Mouse (Mus musculus): ENCODE measurements around the gene Atl3. TPM values are rescaled to one million over a fixed set of nuclear protein-coding genes. Genes with fewer than 3 reads are reported as not detected.

Atl3 gene
- 4.6 and 7.2 TPM in 2 replicates for polyA plus RNA-seq (2016; fragmentation: Nextera tagmentation; extraction: Ambion mirVana)

GRCm38 (mm10) chr19:7493352-7494186 lies at the start of gene Atl3:
Gene Atl3 (plus strand): TSS chr19:7494040.
- Histone ChIP-seq H3K27ac (peak within 1 kb of the TSS; percentile 94), H3K27me3 (ENCODE audit: insufficient read depth, poor library complexity, severe bottlenecking) (no peaks in the 10 kb centered on the region), H3K9me3 (no peaks in the 10 kb centered on the region), H3K4me1 (replicated peaks) (peaks cover 17% of the 10 kb centered on the region), H3K4me3 (peak within 1 kb of the TSS; percentile 65), H3K36me3 (no peaks in the 10 kb centered on the region)
- WGBS = 31% methylated on average over 31 of the region's 31 CpGs
- no peak for DNase-seq (ENCODE audit: low spot score)

DNA sequence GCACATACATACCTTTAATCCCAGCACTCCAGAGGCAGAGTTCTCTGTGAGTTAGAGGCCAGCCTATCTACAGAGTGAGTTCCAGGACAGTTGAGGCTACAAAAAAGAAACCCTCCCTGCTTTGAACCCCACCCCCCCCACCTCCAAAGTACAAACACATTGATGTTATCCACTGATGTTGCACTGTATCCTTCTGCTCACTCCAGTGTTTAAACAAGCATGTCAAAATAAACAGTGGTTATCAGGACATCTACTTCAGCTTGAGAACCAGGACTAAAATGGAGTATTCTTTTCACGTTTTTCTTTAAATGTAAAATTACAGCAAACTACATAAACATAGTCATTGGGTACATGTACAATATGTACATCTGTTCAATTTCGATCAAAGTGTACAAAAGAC lies 48.7 kb upstream of the Atl3 start:
- Histone ChIP-seq H3K27ac (no peak overlapping the region), H3K36me3 (peaks cover 52% of the 10 kb centered on the region), H3K27me3 (ENCODE audit: insufficient read depth, poor library complexity, severe bottlenecking) (no peaks in the 10 kb centered on the region), H3K4me3 (no peak overlapping the region), H3K9me3 (no peaks in the 10 kb centered on the region), H3K4me1 (replicated peaks) (no peaks in the 10 kb centered on the region; the same call in 1 of the 2 replicates)
- DNase-seq (ENCODE audit: low spot score) = no peak
- WGBS = 92% methylated on average over 2 of the region's 2 CpGs

- Histone ChIP-seq H3K4me1 (replicated peaks) (no peaks in the 10 kb centered on the region; the same call in 1 of the 2 replicates), H3K27ac (no peak overlapping the region), H3K4me3 (no peak overlapping the region), H3K9me3 (no peaks in the 10 kb centered on the region), H3K36me3 (peaks cover 57% of the 10 kb centered on the region), H3K27me3 (ENCODE audit: insufficient read depth, poor library complexity, severe bottlenecking) (no peaks in the 10 kb centered on the region)
- WGBS = 90% methylated on average over 1 of the region's 1 CpGs
- no peak for DNase-seq (ENCODE audit: low spot score)
Measured at GRCm38 (mm10) chr19:7445596-7445995, 48.2 kb upstream of the Atl3 start.

GRCm38 (mm10) chr19:7456803-7457202 lies 37.0 kb upstream of the Atl3 start:
- H3K4me3 ChIP-seq = no peak overlapping the region
- H3K36me3 ChIP-seq = peaks cover 34% of the 10 kb centered on the region
- H3K27ac ChIP-seq = no peak overlapping the region
- H3K27me3 ChIP-seq (ENCODE audit: insufficient read depth, poor library complexity, severe bottlenecking) = no peaks in the 10 kb centered on the region
- WGBS = 87% methylated on average over 2 of the region's 2 CpGs
- no peaks in the 10 kb centered on the region for H3K9me3 ChIP-seq
- H3K4me1 ChIP-seq (replicated peaks) = no peaks in the 10 kb centered on the region
- no peak for DNase-seq (ENCODE audit: low spot score)

DNA sequence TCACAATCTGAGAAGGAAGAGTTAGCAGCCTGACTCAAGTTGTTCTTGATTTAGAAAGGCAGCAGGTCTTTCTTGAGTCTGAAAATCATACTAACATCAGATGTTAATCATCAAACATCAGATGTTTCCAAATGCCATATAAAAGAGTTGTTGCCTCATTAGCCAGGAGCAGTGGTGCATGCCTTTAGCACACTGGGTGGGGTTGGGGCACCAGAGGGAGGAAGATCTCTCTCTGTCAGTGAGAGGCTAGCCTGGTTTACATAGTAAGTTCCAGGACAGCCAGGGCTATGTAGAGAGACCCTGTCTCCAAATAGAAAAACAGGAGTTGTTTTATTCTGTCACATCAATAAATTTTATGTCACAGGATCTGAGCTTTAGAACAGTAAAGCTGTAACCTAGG lies 34.9 kb upstream of the Atl3 start:
- Histone ChIP-seq H3K27ac (no peak overlapping the region), H3K4me1 (replicated peaks) (no peaks in the 10 kb centered on the region), H3K27me3 (ENCODE audit: insufficient read depth, poor library complexity, severe bottlenecking) (no peaks in the 10 kb centered on the region), H3K4me3 (no peak overlapping the region), H3K36me3 (peaks cover 49% of the 10 kb centered on the region), H3K9me3 (no peaks in the 10 kb centered on the region)
- DNase-seq (ENCODE audit: low spot score) = no peak

GRCm38 (mm10) chr19:7459370-7459769 lies 34.5 kb upstream of the Atl3 start:
- WGBS = 95% methylated on average over 2 of the region's 2 CpGs
- Histone ChIP-seq H3K4me1 (replicated peaks) (no peaks in the 10 kb centered on the region), H3K27ac (no peak overlapping the region), H3K9me3 (no peaks in the 10 kb centered on the region), H3K27me3 (ENCODE audit: insufficient read depth, poor library complexity, severe bottlenecking) (no peaks in the 10 kb centered on the region), H3K4me3 (no peak overlapping the region), H3K36me3 (peaks cover 50% of the 10 kb centered on the region)
- no peak for DNase-seq (ENCODE audit: low spot score)

DNA sequence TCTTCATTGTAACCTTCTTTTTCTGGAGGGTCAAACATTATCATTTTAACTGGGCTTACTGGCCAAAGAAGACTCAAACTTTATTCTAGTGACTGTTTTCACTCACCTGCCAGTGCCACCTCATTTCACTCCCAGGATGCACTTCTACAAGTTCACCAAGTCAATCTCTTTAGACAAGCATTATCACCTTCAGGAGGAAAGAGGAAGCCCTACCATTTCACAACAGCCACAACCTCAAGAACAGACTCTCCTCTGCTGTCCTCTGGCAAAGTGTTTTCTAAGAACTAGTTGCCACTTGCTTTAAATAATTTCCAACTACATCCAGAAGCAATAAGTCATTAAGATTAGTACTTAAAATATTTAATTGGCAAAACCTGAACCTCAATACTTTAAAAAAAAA lies 25.9 kb upstream of the Atl3 start:
- H3K27ac ChIP-seq = no peak overlapping the region
- H3K9me3 ChIP-seq = no peaks in the 10 kb centered on the region
- H3K4me1 ChIP-seq (replicated peaks) = no peaks in the 10 kb centered on the region
- H3K4me3 ChIP-seq = no peak overlapping the region
- H3K36me3 ChIP-seq = peaks cover 75% of the 10 kb centered on the region
- no peak for DNase-seq (ENCODE audit: low spot score)
- no peaks in the 10 kb centered on the region for H3K27me3 ChIP-seq (ENCODE audit: insufficient read depth, poor library complexity, severe bottlenecking)

GRCm38 (mm10) chr19:7470643-7471042 lies 23.2 kb upstream of the Atl3 start:
- Histone ChIP-seq H3K36me3 (peaks cover 86% of the 10 kb centered on the region), H3K9me3 (no peaks in the 10 kb centered on the region), H3K4me1 (replicated peaks) (no peaks in the 10 kb centered on the region), H3K27me3 (ENCODE audit: insufficient read depth, poor library complexity, severe bottlenecking) (no peaks in the 10 kb centered on the region), H3K4me3 (no peak overlapping the region), H3K27ac (no peak overlapping the region)
- WGBS = 99% methylated on average over 2 of the region's 2 CpGs
- no peak for DNase-seq (ENCODE audit: low spot score)

DNA sequence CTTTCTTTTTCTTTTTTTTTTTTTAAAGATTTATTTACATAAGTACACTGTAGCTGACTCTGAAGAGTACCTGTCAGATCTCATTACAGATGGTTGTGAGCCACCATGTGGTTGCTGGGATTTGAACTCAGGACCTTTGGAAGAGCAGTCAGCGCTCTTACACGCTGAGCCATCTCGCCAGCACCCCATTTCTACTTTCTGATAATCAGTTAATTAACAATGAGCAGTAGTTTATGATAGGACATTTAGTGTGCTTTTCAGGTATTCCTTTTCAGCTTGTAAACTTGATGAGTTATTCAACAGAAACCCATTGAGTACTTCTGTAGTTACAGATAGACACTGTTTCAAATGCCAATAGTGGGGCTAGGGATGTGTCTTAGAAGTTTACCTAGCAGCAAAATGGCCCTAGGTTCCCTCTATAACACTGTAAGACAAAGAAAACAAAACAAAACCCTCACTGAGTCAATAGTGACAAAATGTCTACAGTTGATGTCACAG lies 14.0 kb upstream of the Atl3 start:
- no peak for DNase-seq (ENCODE audit: low spot score)
- H3K4me3 ChIP-seq = no peak overlapping the region
- H3K27ac ChIP-seq = no peak overlapping the region

GRCm38 (mm10) chr19:7481541-7482265 lies 12.1 kb upstream of the Atl3 start:
- Histone ChIP-seq H3K27me3 (ENCODE audit: insufficient read depth, poor library complexity, severe bottlenecking) (no peaks in the 10 kb centered on the region), H3K4me1 (replicated peaks) (peaks cover 22% of the 10 kb centered on the region), H3K27ac (peak overlapping the region; percentile 99), H3K9me3 (no peaks in the 10 kb centered on the region), H3K36me3 (peaks cover 22% of the 10 kb centered on the region), H3K4me3 (peak overlapping the region; percentile 97)
- WGBS = 5% methylated on average over 12 of the region's 12 CpGs
- DNase-seq (ENCODE audit: low spot score) = peak; percentile 70

More for the DNA sequence above, 14.0 kb upstream of the Atl3 start:
- no peaks in the 10 kb centered on the region for H3K27me3 ChIP-seq (ENCODE audit: insufficient read depth, poor library complexity, severe bottlenecking)
- peaks cover 30% of the 10 kb centered on the region for H3K36me3 ChIP-seq
- peaks cover 22% of the 10 kb centered on the region for H3K4me1 ChIP-seq (replicated peaks)
- 96% methylated on average over 3 of the region's 3 CpGs for WGBS
- H3K9me3 ChIP-seq = no peaks in the 10 kb centered on the region

GRCm38 (mm10) chr19:7482266-7482598 lies 11.6 kb upstream of the Atl3 start:
- peak overlapping the region; percentile 99 for H3K27ac ChIP-seq
- no peaks in the 10 kb centered on the region for H3K27me3 ChIP-seq (ENCODE audit: insufficient read depth, poor library complexity, severe bottlenecking)
- DNase-seq (ENCODE audit: low spot score) = no peak
- no peaks in the 10 kb centered on the region for H3K9me3 ChIP-seq
- peak overlapping the region; percentile 97 for H3K4me3 ChIP-seq
- peaks cover 17% of the 10 kb centered on the region for H3K36me3 ChIP-seq
- H3K4me1 ChIP-seq (replicated peaks) = peaks cover 22% of the 10 kb centered on the region
- WGBS = 1% methylated on average over 7 of the region's 7 CpGs

GRCm38 (mm10) chr19:7482599-7483511 lies 11.0 kb upstream of the Atl3 start, which contains the start of gene Rtn3:
Gene Rtn3 (minus strand): TSS chr19:7483281.
- DNase-seq (ENCODE audit: low spot score) = peak; percentile 98
- H3K4me1 ChIP-seq (replicated peaks) = peaks cover 22% of the 10 kb centered on the region
- peak within 1 kb of the TSS; percentile 99 for H3K27ac ChIP-seq
- under 1% methylated on average over 80 of the region's 80 CpGs for WGBS
- H3K27me3 ChIP-seq (ENCODE audit: insufficient read depth, poor library complexity, severe bottlenecking) = no peaks in the 10 kb centered on the region
- H3K36me3 ChIP-seq = peaks cover 14% of the 10 kb centered on the region
- peak within 1 kb of the TSS; percentile 97 for H3K4me3 ChIP-seq
- no peaks in the 10 kb centered on the region for H3K9me3 ChIP-seq

Measured in hindbrain, embryonic 10.5 days (tissue).